Mouse (Mus musculus): Measurements from ENCODE around the gene Tespa1.
"Not testable (repeated sequence)": the region's sequence is repeated elsewhere in the genome, so short reads cannot be mapped to it uniquely, and the experiment has no call there.

Gene Tespa1

DNA sequence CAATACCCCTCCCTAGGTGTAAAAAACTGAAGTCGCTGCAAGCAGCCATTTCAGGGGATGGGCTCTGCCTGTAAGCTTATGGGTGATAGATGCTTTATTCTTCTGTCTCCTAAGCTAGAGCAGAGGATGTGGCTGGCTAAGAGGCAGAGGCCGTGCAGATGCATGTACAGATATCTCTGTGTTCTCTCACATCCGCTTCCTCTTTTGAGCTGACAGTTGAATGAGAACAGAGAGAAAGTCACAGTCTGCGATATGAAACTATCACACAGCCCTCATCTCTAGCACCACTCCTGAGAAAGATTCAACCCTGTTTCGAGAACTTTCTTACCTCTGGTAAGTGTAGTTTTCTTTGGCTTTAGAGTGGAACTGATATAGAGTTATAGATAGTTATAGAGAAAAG is at the start of gene Tespa1:
Gene Tespa1 (plus strand): TSS at position 234 of the 400 bp plus-strand sequence.
- no peak for DNase-seq (ENCODE audit: low spot score in 2 of 2)

DNA sequence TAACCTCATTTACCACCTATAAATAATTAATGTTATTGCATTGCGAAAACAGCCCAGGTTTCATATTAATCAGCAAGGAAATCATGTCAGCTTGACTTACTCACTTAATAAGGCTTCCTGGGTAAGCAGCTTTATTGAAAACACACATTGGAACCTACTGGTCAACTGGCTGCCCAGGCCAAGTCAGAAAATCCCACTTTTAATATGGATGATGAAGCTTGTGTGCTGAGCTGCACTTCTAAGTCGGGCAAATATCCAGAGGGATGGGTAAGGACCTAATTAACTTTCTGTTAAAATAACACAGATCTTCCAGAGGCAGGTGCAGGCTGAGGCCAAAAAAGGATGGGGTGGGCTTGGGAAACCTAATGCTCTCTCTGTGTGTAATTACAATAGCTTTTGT is 46.9 kb upstream of the Tespa1 start:
- DNase-seq (ENCODE audit: low spot score in 2 of 2) = no peak

DNA sequence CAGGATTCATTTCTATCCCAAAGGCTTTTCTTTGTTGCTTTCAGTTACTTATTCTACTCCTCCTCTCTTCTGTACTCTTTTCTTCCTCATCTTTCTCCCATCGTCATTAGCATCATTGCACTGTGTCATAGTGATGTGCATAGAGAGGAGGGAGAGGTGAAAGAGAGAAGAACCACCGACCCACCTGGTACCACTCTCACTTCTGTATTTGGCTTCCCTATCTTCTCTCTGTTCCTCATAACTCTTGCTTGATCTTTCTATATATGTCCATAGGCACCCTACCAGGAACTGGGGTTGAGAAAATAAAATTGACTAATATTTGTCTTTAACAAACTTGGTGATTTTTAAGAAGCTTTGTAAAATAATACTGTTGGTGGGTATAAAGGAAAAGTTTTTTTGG is 46.2 kb upstream of the Tespa1 start:
- no peak for DNase-seq (ENCODE audit: low spot score in 2 of 2)

GRCm38 (mm10) chr10:130280066-130280465 is 42.6 kb upstream of the Tespa1 start, which contains the start of gene Neurod4:
Gene Neurod4, minus strand, starts transcription at chr10:130280240.
- no peak for DNase-seq (ENCODE audit: low spot score in 2 of 2)

- DNase-seq (ENCODE audit: low spot score in 2 of 2) = no peak
Observed at GRCm38 (mm10) chr10:130281982-130282449, 40.7 kb upstream of the Tespa1 start.

DNA sequence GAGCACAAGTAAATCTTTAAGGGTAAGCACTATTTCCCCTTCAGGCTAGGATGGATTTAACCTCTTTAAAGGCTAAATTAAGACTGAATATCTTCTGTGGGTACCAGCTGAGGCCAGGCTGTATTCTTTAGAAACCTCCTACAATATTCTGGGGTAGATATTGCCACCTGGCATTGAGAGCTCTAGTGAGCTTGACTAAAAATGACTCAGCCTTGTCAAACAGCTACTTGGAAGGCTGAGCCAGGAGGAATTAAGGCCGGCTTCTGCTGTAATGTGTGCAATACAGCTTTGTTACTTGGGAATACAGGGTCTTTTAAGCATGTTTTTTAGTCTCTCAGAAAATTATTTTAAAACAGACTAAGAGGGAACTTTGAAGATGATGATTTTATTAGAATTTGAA is 35.5 kb upstream of the Tespa1 start:
- peak in 1 of 2 experiments; percentile 18 for DNase-seq (ENCODE audit: low spot score in 2 of 2)

- DNase-seq (ENCODE audit: low spot score in 2 of 2) = no peak
Observed at GRCm38 (mm10) chr10:130288007-130288406, 34.7 kb upstream of the Tespa1 start.

DNA sequence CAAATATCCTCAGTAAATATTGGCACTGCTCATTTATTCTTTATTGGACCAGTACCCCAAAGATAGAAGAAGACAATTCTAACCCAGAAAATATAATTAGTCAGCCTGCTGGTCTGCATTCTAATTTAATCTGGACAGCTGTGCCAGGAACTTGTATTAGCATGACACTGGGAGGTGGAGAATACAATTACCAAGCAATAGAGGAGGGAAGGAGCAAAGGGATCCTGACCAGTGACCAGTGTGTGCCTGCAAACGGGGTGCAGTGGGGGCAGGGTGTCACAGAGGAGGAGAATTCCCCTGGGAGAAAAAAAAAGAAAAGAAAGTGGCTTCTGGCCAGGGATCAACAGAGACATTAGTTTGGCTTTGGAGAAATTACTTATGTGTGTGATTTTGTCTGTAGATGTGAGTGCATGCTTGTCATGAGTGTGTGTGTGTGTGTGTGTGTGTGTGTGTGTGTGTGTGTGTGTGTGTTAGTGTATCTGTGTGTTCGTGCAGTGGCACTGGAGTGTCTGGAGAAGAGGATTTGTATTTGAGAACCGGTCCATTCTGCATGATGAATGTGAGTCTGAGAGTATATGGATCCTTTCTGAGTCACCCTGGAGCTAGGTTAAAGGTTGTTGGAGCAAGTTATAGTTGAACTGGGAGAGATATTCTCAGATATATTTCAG is 28.8 kb upstream of the Tespa1 start:
- DNase-seq (ENCODE audit: low spot score in 2 of 2) = no peak

DNA sequence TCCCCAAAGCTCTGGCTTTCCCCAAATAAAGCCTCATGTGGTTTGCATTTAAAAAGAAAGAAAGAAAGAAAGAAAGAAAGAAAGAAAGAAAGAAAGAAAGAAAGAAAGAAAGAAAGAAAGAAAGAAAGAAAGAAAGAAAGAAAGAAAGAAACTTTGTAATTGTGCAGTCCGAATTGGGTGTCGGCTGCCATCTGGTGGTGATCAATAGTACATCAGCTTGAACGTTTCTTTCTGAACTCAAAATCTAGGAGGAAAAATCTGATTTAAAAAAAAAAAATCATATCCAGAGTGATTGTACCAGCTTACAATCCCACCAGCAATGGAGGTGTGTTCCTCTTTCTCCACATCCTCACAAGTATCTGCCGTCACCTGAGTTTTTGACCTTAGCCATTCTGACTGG is 23.9 kb upstream of the Tespa1 start:
- not testable (repeated sequence) for DNase-seq (ENCODE audit: low spot score in 2 of 2)

DNA sequence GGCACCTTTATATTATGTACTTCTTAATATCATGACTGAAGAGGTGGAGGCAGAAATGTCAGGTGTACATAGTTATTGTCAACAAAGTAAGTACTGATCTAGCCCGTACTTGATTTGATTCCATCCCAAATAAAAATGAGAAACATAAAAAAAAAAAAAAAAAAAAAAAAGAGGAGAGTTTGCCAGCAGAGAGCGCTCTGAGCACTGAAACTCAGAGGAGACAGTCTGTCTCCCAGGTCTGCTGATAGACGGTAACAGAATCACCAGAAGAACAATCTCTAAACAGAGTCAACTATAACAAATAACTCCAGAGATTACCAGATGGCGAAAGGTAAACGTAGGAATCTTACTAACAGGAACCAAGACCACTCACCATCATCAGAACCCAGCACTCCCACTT is 18.5 kb upstream of the Tespa1 start:
- DNase-seq (ENCODE audit: low spot score in 2 of 2) = not testable (repeated sequence)

DNA sequence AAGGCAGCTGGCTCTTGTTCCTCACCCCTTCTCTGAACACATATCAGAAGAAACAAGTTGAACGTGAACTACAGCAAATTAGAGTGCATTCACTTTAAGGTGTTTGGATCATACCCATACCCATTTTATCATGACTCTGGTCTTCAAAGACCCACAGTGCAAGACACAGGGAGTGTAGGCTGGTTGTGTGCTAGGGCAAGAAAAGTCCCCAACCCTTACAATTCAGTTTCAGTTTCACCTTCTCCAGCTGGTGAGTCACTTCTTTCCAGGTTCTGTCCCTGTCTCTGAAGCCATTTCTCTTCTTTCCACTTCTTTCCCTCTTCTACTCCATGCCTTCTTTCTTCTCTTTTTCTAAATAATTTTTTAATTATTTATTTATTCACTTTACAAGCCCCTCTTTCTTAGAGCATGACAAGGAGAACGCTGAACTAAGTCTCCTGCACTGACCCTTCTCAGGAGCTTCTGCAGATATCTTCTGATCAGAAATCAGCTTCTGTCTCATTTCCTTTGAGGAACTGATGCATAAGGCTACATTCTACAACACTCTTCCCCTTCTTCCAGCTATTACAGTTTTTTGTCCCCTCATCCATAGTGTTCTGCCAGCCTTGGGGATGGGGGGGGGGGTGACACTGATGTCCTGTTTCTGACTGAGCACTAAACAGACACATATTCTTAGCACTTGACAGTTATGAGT is 11.0 kb upstream of the Tespa1 start:
- DNase-seq (ENCODE audit: low spot score in 2 of 2) = no peak

GRCm38 (mm10) chr10:130313531-130313930 is 9.1 kb upstream of the Tespa1 start:
- DNase-seq (ENCODE audit: low spot score in 2 of 2) = no peak

- DNase-seq (ENCODE audit: low spot score in 2 of 2) = no peak
Observed at GRCm38 (mm10) chr10:130314110-130314829, 8.4 kb upstream of the Tespa1 start.

GRCm38 (mm10) chr10:130315846-130316245 is 6.8 kb upstream of the Tespa1 start:
- DNase-seq (ENCODE audit: low spot score in 2 of 2) = no peak

- DNase-seq (ENCODE audit: low spot score in 2 of 2) = no peak
Observed at GRCm38 (mm10) chr10:130318720-130319119, 4.0 kb upstream of the Tespa1 start.

GRCm38 (mm10) chr10:130320715-130321114 is 2.0 kb upstream of the Tespa1 start:
- no peak for DNase-seq (ENCODE audit: low spot score in 2 of 2)

GRCm38 (mm10) chr10:130322062-130322461 is 608 bp upstream of the Tespa1 start:
- DNase-seq (ENCODE audit: low spot score in 2 of 2) = no peak

DNA sequence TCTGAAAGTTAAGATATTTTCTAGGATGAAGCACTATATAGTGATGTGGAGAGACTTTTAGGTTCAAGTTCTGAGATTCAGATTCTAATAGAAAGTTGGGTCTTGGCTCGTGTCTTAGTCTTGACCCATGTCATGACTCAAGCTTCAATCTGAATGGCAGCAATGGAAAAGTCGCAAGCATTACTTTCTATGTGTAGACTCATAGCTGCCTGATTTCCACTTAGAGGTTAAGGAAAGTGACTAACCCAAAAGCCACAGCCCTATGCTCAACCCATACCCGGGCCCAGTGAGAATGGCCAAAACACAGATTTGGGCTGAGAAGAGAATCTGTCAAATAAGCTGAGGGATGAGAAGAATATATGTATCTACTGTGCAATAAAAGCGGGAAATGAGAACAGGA is 1.6 kb downstream of the Tespa1 start:
- DNase-seq (ENCODE audit: low spot score in 2 of 2) = no peak

DNA sequence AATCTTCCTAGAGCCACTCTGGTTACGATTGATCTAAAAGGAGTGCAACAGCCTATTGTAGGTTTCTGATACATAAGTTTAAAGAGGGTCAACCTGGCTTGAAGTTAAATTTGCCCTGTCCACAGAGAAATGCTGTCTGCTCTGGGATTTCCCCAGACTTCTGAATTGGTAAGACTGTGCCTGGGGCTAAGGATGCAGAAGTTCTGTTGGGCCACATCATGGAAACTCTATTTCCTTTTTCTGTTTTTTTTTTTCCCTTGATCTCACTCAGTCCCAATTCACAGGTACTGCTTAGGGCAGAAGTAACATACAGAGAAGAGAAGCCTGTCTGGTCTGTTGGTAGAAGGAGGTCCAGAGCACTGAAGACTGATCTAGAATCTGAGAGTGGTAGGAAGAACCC is 8.0 kb downstream of the Tespa1 start:
- no peak for DNase-seq (ENCODE audit: low spot score in 2 of 2)

DNA sequence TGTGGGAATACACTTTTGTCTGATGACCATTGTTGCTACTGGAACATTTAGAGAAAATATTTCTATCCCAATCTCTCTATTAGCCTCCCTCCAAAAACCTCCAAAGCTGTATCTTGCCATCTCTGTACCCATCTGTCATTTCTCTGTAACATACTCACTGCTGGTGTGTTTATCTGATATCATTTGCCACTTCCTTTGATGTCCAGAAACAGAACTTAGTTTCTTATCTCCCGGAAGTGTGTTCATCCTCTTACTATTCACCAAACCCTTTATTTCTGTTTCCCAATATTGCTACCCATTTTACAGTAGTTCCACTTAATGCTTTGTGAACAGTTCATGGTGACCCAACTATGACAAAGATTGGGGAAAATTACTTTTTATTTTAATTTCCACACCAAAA is 13.7 kb downstream of the Tespa1 start:
- no peak for DNase-seq (ENCODE audit: low spot score in 2 of 2)

GRCm38 (mm10) chr10:130337581-130337980 is 14.9 kb downstream of the Tespa1 start:
- DNase-seq (ENCODE audit: low spot score in 2 of 2) = no peak

DNA sequence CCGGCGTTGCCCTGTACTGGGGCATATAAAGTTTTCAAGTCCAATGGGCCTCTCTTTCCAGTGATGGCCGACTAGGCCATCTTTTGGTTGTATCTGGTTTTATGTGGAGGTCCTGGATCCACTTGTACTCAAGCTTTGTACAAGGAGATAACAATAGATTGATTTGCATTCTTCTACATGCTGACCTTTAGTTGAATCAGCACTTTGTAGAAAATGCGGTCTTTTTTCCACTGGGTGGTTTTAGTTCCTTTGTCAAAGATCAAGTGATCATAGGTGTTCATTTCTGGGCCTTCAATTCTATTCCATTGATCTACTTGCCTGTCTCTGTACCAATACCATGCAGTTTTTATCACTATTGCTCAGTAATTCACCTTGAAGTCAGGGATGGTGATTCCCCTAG is 17.4 kb downstream of the Tespa1 start:
- DNase-seq (ENCODE audit: low spot score in 2 of 2) = not testable (repeated sequence)

- no peak for DNase-seq (ENCODE audit: low spot score in 2 of 2)
Observed at GRCm38 (mm10) chr10:130344056-130344455, 21.4 kb downstream of the Tespa1 start.

All from right cerebral cortex, postnatal 36 days (tissue).